Mouse (Mus musculus) monocyte, adult 5-6 weeks (primary cell): Measurements from ENCODE around the gene Dnah2. TPM values are rescaled to one million over a fixed set of nuclear protein-coding genes. Genes with fewer than 3 reads are reported as not detected.
"Not testable (repeated sequence)": the region's sequence is repeated elsewhere in the genome, so short reads cannot be mapped to it uniquely, and the experiment has no call there.

Source experiments
- ATAC-seq: fragments of 153-309, 156-312 bp; replicated peaks from 2 replicates; pipeline ENCODE4 v1.8.0; 2017; ENCODE audit warnings: mild to moderate bottlenecking; ENCODE audit not compliant: low TSS enrichment, insufficient number of reproducible peaks, severe bottlenecking, poor library complexity, low FRiP score
- total RNA-seq: library from RNA; stranded (forward); fragments of 200-1000, 200-491, 200-594 nt; gene quantifications from 3 replicates; pipeline ENCODE4 v1.2.3, GENCODE M21; 2017

Dnah2 gene
- total RNA-seq, 1 experiment from 2014 or later = 6.4 TPM

GRCm38 (mm10) chr11:69541741-69542140 lies 7.2 kb downstream of the Dnah2 start:
- not testable (repeated sequence) for ATAC-seq

- no peak for ATAC-seq
Observed at GRCm38 (mm10) chr11:69540700-69541099, 8.2 kb downstream of the Dnah2 start.

GRCm38 (mm10) chr11:69534990-69535389 lies 13.9 kb downstream of the Dnah2 start:
- no peak for ATAC-seq

- no peak for ATAC-seq
Observed at GRCm38 (mm10) chr11:69532480-69533150, 16.3 kb downstream of the Dnah2 start.

- not testable (repeated sequence) for ATAC-seq
Observed at GRCm38 (mm10) chr11:69530755-69531154, 18.2 kb downstream of the Dnah2 start.

- ATAC-seq = not testable (repeated sequence)
Observed at GRCm38 (mm10) chr11:69530281-69530680, 18.6 kb downstream of the Dnah2 start.

GRCm38 (mm10) chr11:69528031-69528390 lies 20.9 kb downstream of the Dnah2 start:
- ATAC-seq = no peak

GRCm38 (mm10) chr11:69527098-69528030 lies 21.5 kb downstream of the Dnah2 start:
- no peak for ATAC-seq

GRCm38 (mm10) chr11:69526631-69527030 lies 22.3 kb downstream of the Dnah2 start:
- no peak for ATAC-seq

GRCm38 (mm10) chr11:69525661-69526060 lies 23.2 kb downstream of the Dnah2 start:
- ATAC-seq = no peak

- no peak for ATAC-seq
Observed at GRCm38 (mm10) chr11:69523651-69524050, 25.3 kb downstream of the Dnah2 start.

- no peak for ATAC-seq
Observed at GRCm38 (mm10) chr11:69521526-69522149, 27.3 kb downstream of the Dnah2 start.

- ATAC-seq = no peak
Observed at GRCm38 (mm10) chr11:69519976-69520375, 28.9 kb downstream of the Dnah2 start.

GRCm38 (mm10) chr11:69516661-69517060 lies 32.2 kb downstream of the Dnah2 start:
- ATAC-seq = 0 out of 2 replicates have a peak, but pooled peaks have one; percentile 38

GRCm38 (mm10) chr11:69516151-69516640 lies 32.7 kb downstream of the Dnah2 start:
- peak; percentile 13; the same call in 1 of the 2 replicates for ATAC-seq

GRCm38 (mm10) chr11:69513840-69514239 lies 35.1 kb downstream of the Dnah2 start:
- 0 out of 2 replicates have a peak, but pooled peaks have one; percentile 41 for ATAC-seq

GRCm38 (mm10) chr11:69510796-69511496 lies 38.0 kb downstream of the Dnah2 start:
- ATAC-seq = no peak

- no peak for ATAC-seq
Observed at GRCm38 (mm10) chr11:69503863-69504280, 45.0 kb downstream of the Dnah2 start.
